ENCODE assay signal across 21 mouse cellular contexts in genomic region chr1:137355941-137356512, GRCm38 (mm10).
"Had no signal": no experiment of that assay in that cellular context is flagged by ENCODE, and none has a peak within 500 bp of the region (broad histone marks: within the 10 kb centered on the region; RNA-seq: fewer than 3 reads in every experiment).

No protein-coding gene starts in this region.

- H3K4me1 ChIP-seq: limb, embryonic 12.5 days; limb, embryonic 15.5 days; neural tube, embryonic 12.5 days; neural tube, embryonic 15.5 days had no signal

- ATAC-seq: intestine, postnatal 0 days; liver, postnatal 0 days; lung, postnatal 0 days; midbrain, embryonic 13.5 days; midbrain, embryonic 16.5 days had no signal

- H3K9ac ChIP-seq: limb, embryonic 12.5 days; limb, embryonic 15.5 days; liver, embryonic 14.5 days; liver, postnatal 0 days; lung, embryonic 14.5 days; midbrain, embryonic 13.5 days; neural tube, embryonic 12.5 days; neural tube, embryonic 15.5 days had no signal

- H3K27me3 ChIP-seq: limb, embryonic 12.5 days; limb, embryonic 15.5 days; midbrain, embryonic 13.5 days; neural tube, embryonic 12.5 days; neural tube, embryonic 15.5 days had no signal

- H3K4me3 ChIP-seq: left cerebral cortex, adult 2 months; limb, embryonic 12.5 days; limb, embryonic 15.5 days; midbrain, embryonic 13.5 days; neural tube, embryonic 12.5 days; neural tube, embryonic 15.5 days had no signal

- H3K9me3 ChIP-seq: limb, embryonic 12.5 days; limb, embryonic 15.5 days; midbrain, embryonic 13.5 days; neural tube, embryonic 12.5 days; neural tube, embryonic 15.5 days had no signal

- H3K36me3 ChIP-seq: limb, embryonic 12.5 days; limb, embryonic 15.5 days; midbrain, embryonic 13.5 days; neural tube, embryonic 12.5 days; neural tube, embryonic 15.5 days had no signal

- H3K27ac ChIP-seq: left cerebral cortex, adult 2 months; limb, embryonic 12.5 days; limb, embryonic 15.5 days; liver, embryonic 14.5 days; macrophage; midbrain, embryonic 13.5 days; neural tube, embryonic 12.5 days; neural tube, embryonic 15.5 days had no signal

- DNase-seq: kidney, adult 2 months; kidney, postnatal 10 days; kidney, postnatal 4 days; layer of hippocampus, adult 9-11 months; left cerebral cortex, postnatal 4 days; liver, postnatal 0 days; lung, embryonic 14.5 days; thymus, adult 18-20 months; thymus, postnatal 36 days had no signal

- H3K4me2 ChIP-seq: limb, embryonic 12.5 days; limb, embryonic 15.5 days; liver, embryonic 11.5 days; lung, embryonic 14.5 days; midbrain, embryonic 13.5 days; neural tube, embryonic 12.5 days; neural tube, embryonic 15.5 days had no signal
